In the genomic region with DNA sequence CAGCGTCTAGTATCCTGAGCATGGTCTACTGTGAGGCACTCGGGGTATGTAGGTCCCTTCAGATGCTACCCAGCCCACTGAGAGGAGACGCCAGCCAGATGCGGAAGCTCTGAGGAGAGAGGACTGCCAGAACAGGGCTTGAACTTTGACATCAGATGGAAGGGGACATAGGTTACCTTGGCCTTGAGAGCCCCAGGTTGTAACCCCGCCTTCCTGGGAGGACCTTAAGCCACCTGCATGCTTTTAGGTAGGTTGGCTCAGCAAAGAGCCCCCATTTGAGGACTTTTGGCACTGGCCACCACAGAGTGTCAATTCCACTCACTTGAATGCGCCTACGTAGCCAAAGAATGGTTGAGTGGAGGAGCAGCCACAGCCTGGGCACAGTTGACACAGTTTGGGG, we compare ENCODE assay signal across 19 mouse cellular contexts. TPM values are rescaled to one million over a fixed set of nuclear protein-coding genes. Genes with fewer than 3 reads are reported as not detected.
"Had no signal": no experiment of that assay in that cellular context is flagged by ENCODE, and none has a peak within 500 bp of the region (broad histone marks: within the 10 kb centered on the region; RNA-seq: fewer than 3 reads in every experiment).

No protein-coding gene starts in this region.

- H3K4me2 ChIP-seq: heart, embryonic 11.5 days; heart, embryonic 13.5 days; heart, embryonic 15.5 days; hindbrain, embryonic 13.5 days; hindbrain, embryonic 15.5 days; intestine, embryonic 15.5 days; limb, embryonic 12.5 days; liver, embryonic 13.5 days had no signal

- H3K9ac ChIP-seq: forebrain, postnatal 0 days; heart, embryonic 13.5 days; heart, embryonic 15.5 days; hindbrain, embryonic 13.5 days; hindbrain, embryonic 15.5 days; intestine, embryonic 15.5 days; limb, embryonic 12.5 days; liver, embryonic 13.5 days had no signal

- H3K4me3 ChIP-seq: heart, embryonic 13.5 days; heart, embryonic 15.5 days; hindbrain, embryonic 13.5 days; hindbrain, embryonic 15.5 days; intestine, embryonic 15.5 days; layer of hippocampus, adult 2 months; left cerebral cortex, adult 2 months; limb, embryonic 10.5 days; limb, embryonic 12.5 days; liver, embryonic 13.5 days had no signal

- DNase-seq: forebrain, postnatal 0 days; gastrocnemius, postnatal 14 days; gastrocnemius, postnatal 36 days; heart, adult 18-20 months; heart, postnatal 36 days; liver, embryonic 13.5 days had no signal

- H3K9me3 ChIP-seq: heart, embryonic 13.5 days; heart, embryonic 15.5 days; hindbrain, embryonic 13.5 days; hindbrain, embryonic 15.5 days; intestine, embryonic 15.5 days; limb, embryonic 10.5 days; limb, embryonic 12.5 days; liver, embryonic 13.5 days had no signal

- H3K27ac ChIP-seq: heart, embryonic 13.5 days; heart, embryonic 15.5 days; hindbrain, embryonic 13.5 days; hindbrain, embryonic 15.5 days; hindbrain, postnatal 0 days; intestine, embryonic 15.5 days; layer of hippocampus, adult 2 months; left cerebral cortex, adult 2 months; limb, embryonic 10.5 days; limb, embryonic 12.5 days; liver, embryonic 13.5 days had no signal

- H3K27me3 ChIP-seq: heart, embryonic 15.5 days; hindbrain, embryonic 13.5 days; hindbrain, embryonic 15.5 days; intestine, embryonic 15.5 days; limb, embryonic 12.5 days had no signal

- H3K4me1 ChIP-seq: heart, embryonic 13.5 days; heart, embryonic 15.5 days; hindbrain, embryonic 13.5 days; hindbrain, embryonic 15.5 days; intestine, embryonic 15.5 days; limb, embryonic 10.5 days; limb, embryonic 12.5 days; liver, embryonic 13.5 days had no signal

- H3K36me3 ChIP-seq: heart, embryonic 13.5 days; heart, embryonic 15.5 days; hindbrain, embryonic 13.5 days; hindbrain, embryonic 15.5 days; intestine, embryonic 15.5 days; limb, embryonic 10.5 days; limb, embryonic 12.5 days had no signal

- ATAC-seq: forebrain, postnatal 0 days; intestine, embryonic 15.5 days; intestine, postnatal 0 days had no signal

RNA-seq across cellular contexts. Expression of a gene that starts 5.4 kb away (rescaled TPM):
- total RNA-seq: forebrain, postnatal 0 days; hematopoietic stem cell, adult 5-6 weeks had no signal
- polyA plus RNA-seq: heart, embryonic 13.5 days; hindbrain, embryonic 15.5 days; limb, embryonic 10.5 days had no signal
